In genomic region chrX:20793230-20793629, GRCm38 (mm10) we compare ENCODE assay signal across 15 mouse cellular contexts. TPM values are rescaled to one million over a fixed set of nuclear protein-coding genes. Genes with fewer than 3 reads are reported as not detected.
DNase-seq lines count a peak whose midpoint lies in the region; ATAC-seq and TF ChIP-seq lines count a peak whose summit lies in the region.
"Had no signal": no experiment of that assay in that cellular context is flagged by ENCODE, and none has a peak within 500 bp of the region (broad histone marks: within the 10 kb centered on the region; RNA-seq: fewer than 3 reads in every experiment).

No protein-coding gene starts in this region.

- ATAC-seq in CD4-positive, CD25-positive, alpha-beta regulatory T cell, adult 4 months: no peak
- peak; percentile 53 for ATAC-seq in megakaryocyte progenitor cell, adult 5-6 weeks (replicated peaks; ENCODE audit: poor library complexity)

- TF ChIP-seq CTCF in layer of hippocampus, adult 2 months (conservative IDR thresholded peaks at IDR 0.05): peak; percentile 53

- DNase-seq in CD4-positive, CD25-positive, alpha-beta regulatory T cell, adult 2 months (ENCODE audit: low read depth, low spot score): peak; percentile 46
- no peak for DNase-seq in layer of hippocampus, adult 2 months (ENCODE audit: low spot score in 2 of 2)
- DNase-seq in layer of hippocampus, adult 11-12 months (ENCODE audit: low spot score): no peak
- DNase-seq in MEL-GATA-1-ER (ENCODE audit: extremely low read depth, low read depth): peak; percentile 35
- no peak for DNase-seq in thymus, postnatal 25 days
- DNase-seq in neural tube, embryonic 10.5 days (ENCODE audit: extremely low spot score, low spot score): no peak
- DNase-seq: B cell, adult 2 months; cerebellum, adult 2 months; kidney, adult 9 months; lung, postnatal 4 days had no signal

- no peak overlapping the region for H3K4me3 ChIP-seq in layer of hippocampus, adult 2 months
- H3K4me3 ChIP-seq: heart, embryonic 10.5 days; hindbrain, embryonic 12.5 days; limb, embryonic 13.5 days had no signal

- no peak overlapping the region for H3K27ac ChIP-seq in layer of hippocampus, adult 2 months
- H3K27ac ChIP-seq: heart, embryonic 10.5 days; hindbrain, embryonic 12.5 days; limb, embryonic 13.5 days had no signal

RNA-seq across cellular contexts. Expression of gene Araf, which starts 4.4 kb away (rescaled TPM):
- 100 to 1,000 TPM; 114 to 205 TPM for polyA plus RNA-seq in CD4-positive, CD25-positive, alpha-beta regulatory T cell, adult 4 months (2017; shearing (Covaris generic))
- total RNA-seq in layer of hippocampus, adult 2 months (2021): 100 to 1,000 TPM; 180 to 199 TPM
- total RNA-seq in megakaryocyte progenitor cell, adult 5-6 weeks (2015): 56.3 and 69.0 TPM in 2 replicates
- 32.8 and 43.1 TPM in 2 replicates for total RNA-seq in megakaryocyte progenitor cell, adult 5-6 weeks (2017)

Comparison
In these comparisons a context has a peak if more than half of its experiments do, and no peak if none do; other contexts are left out.
1. DNase-seq: peak in CD4-positive, CD25-positive, alpha-beta regulatory T cell, adult 2 months (single experiment) and MEL-GATA-1-ER (single experiment); none in layer of hippocampus, adult 2 months (0 of 2), layer of hippocampus, adult 11-12 months (single experiment), thymus, postnatal 25 days (single experiment) and neural tube, embryonic 10.5 days (single experiment).